Mouse (Mus musculus): ENCODE data around the gene H2-DMb2. TPM values are rescaled to one million over a fixed set of nuclear protein-coding genes. Genes with fewer than 3 reads are reported as not detected.

Gene H2-DMb2
- polyA plus RNA-seq, 1 experiment from 2014 or later: 1.6 TPM

DNA sequence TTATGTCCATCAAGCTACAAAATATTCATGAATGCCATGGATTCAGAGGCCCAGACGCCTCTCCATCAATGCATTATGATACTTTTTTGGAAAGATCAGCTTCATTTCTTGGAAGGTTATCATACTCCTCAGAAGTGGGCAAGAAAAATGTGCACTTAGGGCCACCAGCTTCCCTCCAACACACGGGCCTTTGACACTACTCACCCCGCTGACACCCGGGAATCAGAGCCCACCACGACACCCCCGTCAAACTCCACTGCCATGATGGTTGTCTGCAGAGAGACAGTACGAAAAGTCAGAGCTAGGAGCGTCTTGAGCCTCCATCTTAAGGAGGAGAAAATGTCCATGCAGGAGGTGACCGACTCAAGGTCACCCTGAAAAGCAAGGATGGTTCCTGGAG is 42.4 kb downstream of the H2-DMb2 start:
- Histone ChIP-seq H3K9ac (ENCODE audit: low read length) (no peak overlapping the region), H3K27me3 (ENCODE audit: control insufficient read depth, insufficient read depth, low read depth, low read length) (peaks cover 13% of the 10 kb centered on the region; the same call in 1 of the 2 replicates), H3K4me3 (ENCODE audit: low read length) (no peak overlapping the region), H3K27ac (ENCODE audit: low read length) (no peak overlapping the region), H3K4me1 (replicated peaks; ENCODE audit: control insufficient read depth, insufficient read depth, low read length) (peaks cover 9% of the 10 kb centered on the region), H3K36me3 (ENCODE audit: control insufficient read depth, insufficient read depth, low read length) (no peaks in the 10 kb centered on the region), H3K4me2 (ENCODE audit: low read depth, low read length) (no peak overlapping the region), H3K9me3 (ENCODE audit: control insufficient read depth, low read length) (no peaks in the 10 kb centered on the region)
- 85% methylated on average over 9 of the region's 9 CpGs for WGBS
- no peak for ATAC-seq (ENCODE audit: low read depth)

DNA sequence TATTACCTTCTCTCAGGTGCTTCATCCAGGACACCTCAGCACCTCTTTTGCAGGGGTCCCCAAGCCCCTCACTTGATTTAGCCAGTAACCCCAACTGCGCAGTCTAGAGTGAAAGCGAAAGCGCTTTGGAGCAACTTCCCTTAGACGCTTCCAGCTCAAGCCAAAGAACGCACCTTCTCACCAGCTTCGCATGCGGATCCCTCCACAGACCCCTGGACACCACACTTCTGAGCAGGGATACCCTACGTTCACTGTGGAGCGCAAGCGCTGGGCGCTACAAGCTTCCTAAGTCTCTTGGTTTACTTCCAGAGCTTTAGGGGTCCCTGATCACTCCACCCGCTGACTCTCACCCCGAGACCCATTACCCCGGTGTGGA is 43.8 kb downstream of the H2-DMb2 start:
- ATAC-seq (ENCODE audit: low read depth): peak; percentile 45
- peaks cover 9% of the 10 kb centered on the region for H3K4me1 ChIP-seq (replicated peaks; ENCODE audit: control insufficient read depth, insufficient read depth, low read length)
- 4% methylated on average over 14 of the region's 14 CpGs for WGBS
- H3K27ac ChIP-seq (ENCODE audit: low read length): peak overlapping the region; percentile 37; the same call in 1 of the 2 replicates
- H3K4me3 ChIP-seq (ENCODE audit: low read length): peak overlapping the region; percentile 71
- H3K36me3 ChIP-seq (ENCODE audit: control insufficient read depth, insufficient read depth, low read length): no peaks in the 10 kb centered on the region
- H3K27me3 ChIP-seq (ENCODE audit: control insufficient read depth, insufficient read depth, low read depth, low read length): peaks cover 14% of the 10 kb centered on the region; the same call in 1 of the 2 replicates
- no peaks in the 10 kb centered on the region for H3K9me3 ChIP-seq (ENCODE audit: control insufficient read depth, low read length)
- peak overlapping the region; percentile 98 for H3K4me2 ChIP-seq (ENCODE audit: low read depth, low read length)
- peak overlapping the region; percentile 75 for H3K9ac ChIP-seq (ENCODE audit: low read length)

DNA sequence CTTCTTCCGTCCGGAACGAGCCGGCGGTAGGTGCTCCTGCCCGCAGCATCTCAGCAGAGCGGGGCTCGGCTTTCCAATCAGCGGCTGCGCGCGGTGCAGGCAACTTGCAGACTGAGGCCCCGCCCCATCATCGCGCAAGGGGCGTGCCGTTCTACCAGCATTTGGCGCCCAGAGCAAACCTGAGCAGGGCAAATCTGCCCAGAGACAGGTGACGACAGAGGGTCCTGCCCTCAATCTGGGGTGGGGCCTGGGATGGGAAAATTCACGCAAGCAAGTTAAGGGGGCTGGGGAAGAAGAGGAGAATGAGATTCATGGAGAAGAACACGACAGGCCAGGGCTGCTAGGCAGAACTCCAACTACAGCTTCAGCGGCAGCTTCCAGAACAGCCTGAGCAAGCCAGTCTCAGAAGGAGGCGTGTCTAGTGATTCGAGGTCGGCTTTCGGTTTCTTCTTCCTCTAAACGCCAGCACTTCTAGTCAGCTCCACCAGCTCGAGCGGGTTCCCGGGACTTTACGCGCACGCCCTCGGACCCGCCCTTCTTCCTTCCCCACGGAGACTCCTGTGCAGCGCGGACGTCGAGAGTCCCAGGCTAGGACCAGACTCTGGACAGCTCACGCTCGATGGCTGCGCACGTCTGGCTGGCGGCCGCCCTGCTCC is 44.3 kb downstream of the H2-DMb2 start, which contains the start of the genes Tap1 and Psmb9:
Tap1 (plus strand) TSS at position 293 of the 656 bp plus-strand sequence.
Psmb9 (minus strand) TSS at position 504 of the 656 bp plus-strand sequence.
- no peaks in the 10 kb centered on the region for H3K9me3 ChIP-seq (ENCODE audit: control insufficient read depth, low read length)
- peaks cover 9% of the 10 kb centered on the region for H3K4me1 ChIP-seq (replicated peaks; ENCODE audit: control insufficient read depth, insufficient read depth, low read length)
- H3K27me3 ChIP-seq (ENCODE audit: control insufficient read depth, insufficient read depth, low read depth, low read length): peaks cover 17% of the 10 kb centered on the region; the same call in 1 of the 2 replicates
- peak within 1 kb of the TSS; percentile 98 for H3K4me2 ChIP-seq (ENCODE audit: low read depth, low read length)
- H3K36me3 ChIP-seq (ENCODE audit: control insufficient read depth, insufficient read depth, low read length): no peaks in the 10 kb centered on the region
- peak within 1 kb of the TSS; percentile 37; the same call in 1 of the 2 replicates for H3K27ac ChIP-seq (ENCODE audit: low read length)
- ATAC-seq (ENCODE audit: low read depth): peak; percentile 97
- H3K4me3 ChIP-seq (ENCODE audit: low read length): peak within 1 kb of the TSS; percentile 71
- peak within 1 kb of the TSS; percentile 75 for H3K9ac ChIP-seq (ENCODE audit: low read length)
- WGBS: under 1% methylated on average over 46 of the region's 46 CpGs

DNA sequence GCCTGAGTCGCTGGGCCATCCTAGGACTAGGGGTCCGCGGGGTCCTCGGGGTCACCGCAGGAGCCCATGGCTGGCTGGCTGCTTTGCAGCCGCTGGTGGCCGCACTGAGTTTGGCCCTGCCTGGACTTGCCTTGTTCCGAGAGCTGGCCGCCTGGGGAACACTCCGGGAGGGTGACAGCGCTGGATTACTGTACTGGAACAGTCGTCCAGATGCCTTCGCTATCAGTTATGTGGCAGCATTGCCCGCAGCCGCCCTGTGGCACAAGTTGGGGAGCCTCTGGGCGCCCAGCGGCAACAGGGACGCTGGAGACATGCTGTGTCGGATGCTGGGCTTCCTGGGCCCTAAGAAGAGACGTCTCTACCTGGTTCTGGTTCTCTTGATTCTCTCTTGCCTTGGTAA is 44.9 kb downstream of the H2-DMb2 start:
- peak overlapping the region; percentile 71 for H3K4me3 ChIP-seq (ENCODE audit: low read length)
- no peaks in the 10 kb centered on the region for H3K9me3 ChIP-seq (ENCODE audit: control insufficient read depth, low read length)
- WGBS: 3% methylated on average over 20 of the region's 20 CpGs
- H3K36me3 ChIP-seq (ENCODE audit: control insufficient read depth, insufficient read depth, low read length): no peaks in the 10 kb centered on the region
- peaks cover 19% of the 10 kb centered on the region; the same call in 1 of the 2 replicates for H3K27me3 ChIP-seq (ENCODE audit: control insufficient read depth, insufficient read depth, low read depth, low read length)
- peak overlapping the region; percentile 75 for H3K9ac ChIP-seq (ENCODE audit: low read length)
- peak overlapping the region; percentile 26; the same call in 1 of the 2 replicates for H3K27ac ChIP-seq (ENCODE audit: low read length)
- peak overlapping the region; percentile 98 for H3K4me2 ChIP-seq (ENCODE audit: low read depth, low read length)
- peaks cover 9% of the 10 kb centered on the region for H3K4me1 ChIP-seq (replicated peaks; ENCODE audit: control insufficient read depth, insufficient read depth, low read length)
- peak; percentile 11; the same call in 1 of the 2 replicates for ATAC-seq (ENCODE audit: low read depth)

DNA sequence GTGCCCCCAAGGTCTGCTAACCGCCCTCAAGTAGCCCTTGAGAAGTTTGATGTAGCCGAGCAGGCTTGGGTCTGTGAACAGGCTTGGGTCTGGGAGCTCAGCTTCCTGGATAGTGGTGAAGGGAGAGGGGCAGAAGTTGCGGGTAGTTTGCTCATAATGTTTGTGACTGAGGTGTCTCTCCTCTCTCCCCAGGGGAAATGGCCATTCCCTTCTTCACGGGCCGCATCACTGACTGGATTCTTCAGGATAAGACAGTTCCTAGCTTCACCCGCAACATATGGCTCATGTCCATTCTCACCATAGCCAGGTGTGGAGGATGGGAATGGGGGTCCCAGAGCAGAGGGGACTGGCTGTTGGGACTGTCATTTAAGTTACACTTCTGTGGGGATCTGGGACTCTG is 45.9 kb downstream of the H2-DMb2 start:
- WGBS: 61% methylated on average over 6 of the region's 6 CpGs
- no peak for ATAC-seq (ENCODE audit: low read depth)
- Histone ChIP-seq H3K9ac (ENCODE audit: low read length) (no peak overlapping the region), H3K4me2 (ENCODE audit: low read depth, low read length) (no peak overlapping the region), H3K27ac (ENCODE audit: low read length) (no peak overlapping the region), H3K36me3 (ENCODE audit: control insufficient read depth, insufficient read depth, low read length) (no peaks in the 10 kb centered on the region), H3K4me1 (replicated peaks; ENCODE audit: control insufficient read depth, insufficient read depth, low read length) (peaks cover 9% of the 10 kb centered on the region), H3K27me3 (ENCODE audit: control insufficient read depth, insufficient read depth, low read depth, low read length) (peaks cover 19% of the 10 kb centered on the region; the same call in 1 of the 2 replicates), H3K9me3 (ENCODE audit: control insufficient read depth, low read length) (no peaks in the 10 kb centered on the region), H3K4me3 (ENCODE audit: low read length) (no peak overlapping the region)

DNA sequence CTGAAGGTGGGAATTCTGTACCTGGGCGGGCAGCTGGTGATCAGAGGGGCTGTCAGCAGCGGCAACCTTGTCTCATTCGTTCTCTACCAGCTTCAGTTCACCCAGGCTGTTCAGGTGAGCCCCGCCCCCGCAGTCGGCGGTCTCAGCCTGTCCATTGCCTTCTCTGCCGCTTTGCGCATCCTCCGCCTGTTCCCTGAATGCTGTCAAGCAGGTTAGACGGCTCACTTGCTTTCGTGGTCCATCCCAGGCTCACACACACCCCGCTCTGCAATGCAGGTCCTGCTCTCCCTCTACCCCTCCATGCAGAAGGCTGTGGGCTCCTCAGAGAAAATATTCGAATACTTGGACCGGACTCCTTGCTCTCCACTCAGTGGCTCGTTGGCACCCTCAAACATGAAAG is 49.7 kb downstream of the H2-DMb2 start:
- peaks cover 35% of the 10 kb centered on the region for H3K27me3 ChIP-seq (ENCODE audit: control insufficient read depth, insufficient read depth, low read depth, low read length)

DNA sequence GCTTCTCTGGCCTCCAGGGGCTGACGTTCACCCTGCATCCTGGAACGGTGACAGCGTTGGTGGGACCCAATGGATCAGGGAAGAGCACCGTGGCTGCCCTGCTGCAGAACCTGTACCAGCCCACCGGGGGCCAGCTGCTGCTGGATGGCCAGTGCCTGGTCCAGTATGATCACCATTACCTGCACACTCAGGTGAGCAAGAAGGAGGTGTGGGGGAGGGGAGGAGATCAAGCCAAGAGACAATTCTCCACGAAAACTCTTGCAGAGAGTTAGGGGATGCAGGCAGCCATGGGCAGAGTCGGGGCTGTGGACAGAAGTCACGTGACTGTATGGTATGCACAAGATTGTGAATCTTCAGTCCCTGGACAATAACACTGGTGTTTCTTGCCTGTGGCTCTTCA is 50.4 kb downstream of the H2-DMb2 start:
- no peak for ATAC-seq (ENCODE audit: low read depth)
- no peak overlapping the region for H3K27ac ChIP-seq (ENCODE audit: low read length)

More for the DNA sequence above, 49.7 kb downstream of the H2-DMb2 start:
- Histone ChIP-seq H3K4me3 (ENCODE audit: low read length) (no peak overlapping the region), H3K27ac (ENCODE audit: low read length) (no peak overlapping the region), H3K4me2 (ENCODE audit: low read depth, low read length) (no peak overlapping the region), H3K9ac (ENCODE audit: low read length) (no peak overlapping the region), H3K9me3 (ENCODE audit: control insufficient read depth, low read length) (no peaks in the 10 kb centered on the region), H3K36me3 (ENCODE audit: control insufficient read depth, insufficient read depth, low read length) (no peaks in the 10 kb centered on the region), H3K4me1 (replicated peaks; ENCODE audit: control insufficient read depth, insufficient read depth, low read length) (peaks cover 6% of the 10 kb centered on the region)
- no peak for ATAC-seq (ENCODE audit: low read depth)
- 15% methylated on average over 16 of the region's 16 CpGs for WGBS

DNA sequence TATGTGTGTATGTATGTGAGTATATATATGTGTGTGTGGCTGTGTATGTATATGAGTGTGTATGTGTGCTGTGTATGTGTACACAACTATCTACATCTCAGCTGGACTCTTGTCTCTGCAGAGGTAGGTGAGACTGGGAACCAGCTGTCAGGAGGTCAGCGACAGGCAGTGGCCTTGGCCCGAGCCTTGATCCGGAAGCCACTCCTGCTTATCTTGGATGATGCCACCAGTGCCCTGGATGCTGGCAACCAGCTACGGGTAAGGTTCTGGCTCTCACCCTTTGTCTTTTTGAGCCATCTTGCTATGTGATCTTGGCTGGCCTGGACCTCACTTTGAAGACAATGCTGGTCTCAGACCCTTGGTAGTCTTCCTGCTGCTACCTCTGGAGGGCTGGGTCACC is 51.6 kb downstream of the H2-DMb2 start:
- H3K36me3 ChIP-seq (ENCODE audit: control insufficient read depth, insufficient read depth, low read length): no peaks in the 10 kb centered on the region
- H3K9ac ChIP-seq (ENCODE audit: low read length): no peak overlapping the region
- no peak overlapping the region for H3K4me3 ChIP-seq (ENCODE audit: low read length)
- WGBS: 85% methylated on average over 4 of the region's 4 CpGs
- ATAC-seq (ENCODE audit: low read depth): no peak
- no peak overlapping the region for H3K27ac ChIP-seq (ENCODE audit: low read length)
- H3K27me3 ChIP-seq (ENCODE audit: control insufficient read depth, insufficient read depth, low read depth, low read length): peaks cover 36% of the 10 kb centered on the region
- H3K4me2 ChIP-seq (ENCODE audit: low read depth, low read length): no peak overlapping the region
- H3K4me1 ChIP-seq (replicated peaks; ENCODE audit: control insufficient read depth, insufficient read depth, low read length): peaks cover 6% of the 10 kb centered on the region; the same call in 1 of the 2 replicates
- no peaks in the 10 kb centered on the region for H3K9me3 ChIP-seq (ENCODE audit: control insufficient read depth, low read length)

More for the DNA sequence above, 50.4 kb downstream of the H2-DMb2 start:
- no peaks in the 10 kb centered on the region for H3K36me3 ChIP-seq (ENCODE audit: control insufficient read depth, insufficient read depth, low read length)
- H3K4me1 ChIP-seq (replicated peaks; ENCODE audit: control insufficient read depth, insufficient read depth, low read length): peaks cover 5% of the 10 kb centered on the region; the same call in 1 of the 2 replicates
- no peak overlapping the region for H3K4me3 ChIP-seq (ENCODE audit: low read length)
- 45% methylated on average over 8 of the region's 8 CpGs for WGBS
- H3K9me3 ChIP-seq (ENCODE audit: control insufficient read depth, low read length): no peaks in the 10 kb centered on the region
- H3K9ac ChIP-seq (ENCODE audit: low read length): no peak overlapping the region
- peaks cover 35% of the 10 kb centered on the region for H3K27me3 ChIP-seq (ENCODE audit: control insufficient read depth, insufficient read depth, low read depth, low read length)
- H3K4me2 ChIP-seq (ENCODE audit: low read depth, low read length): no peak overlapping the region

DNA sequence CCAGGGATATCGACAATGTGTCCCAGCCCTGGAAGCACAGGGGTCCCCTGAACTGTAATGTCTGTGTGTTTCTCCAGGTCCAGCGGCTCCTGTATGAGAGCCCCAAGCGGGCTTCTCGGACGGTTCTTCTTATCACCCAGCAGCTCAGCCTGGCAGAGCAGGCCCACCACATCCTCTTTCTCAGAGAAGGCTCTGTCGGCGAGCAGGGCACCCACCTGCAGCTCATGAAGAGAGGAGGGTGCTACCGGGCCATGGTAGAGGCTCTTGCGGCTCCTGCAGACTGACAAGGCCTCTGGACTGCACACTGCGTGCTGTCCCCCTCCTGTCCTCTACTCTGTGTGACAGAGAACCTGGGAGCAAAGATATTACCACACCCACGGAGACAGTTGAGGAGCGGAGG is 53.4 kb downstream of the H2-DMb2 start:
- no peak overlapping the region for H3K4me2 ChIP-seq (ENCODE audit: low read depth, low read length)
- no peaks in the 10 kb centered on the region for H3K9me3 ChIP-seq (ENCODE audit: control insufficient read depth, low read length)
- ATAC-seq (ENCODE audit: low read depth): no peak
- no peak overlapping the region for H3K4me3 ChIP-seq (ENCODE audit: low read length)
- WGBS: 38% methylated on average over 12 of the region's 12 CpGs
- H3K9ac ChIP-seq (ENCODE audit: low read length): no peak overlapping the region
- H3K4me1 ChIP-seq (replicated peaks; ENCODE audit: control insufficient read depth, insufficient read depth, low read length): peaks cover 6% of the 10 kb centered on the region; the same call in 1 of the 2 replicates
- H3K27me3 ChIP-seq (ENCODE audit: control insufficient read depth, insufficient read depth, low read depth, low read length): peaks cover 36% of the 10 kb centered on the region
- H3K36me3 ChIP-seq (ENCODE audit: control insufficient read depth, insufficient read depth, low read length): no peaks in the 10 kb centered on the region
- no peak overlapping the region for H3K27ac ChIP-seq (ENCODE audit: low read length)

Data from lung, embryonic 16.5 days (tissue).